Mouse (Mus musculus): ENCODE results near the gene Rpp38. TPM values are rescaled to one million over a fixed set of nuclear protein-coding genes. Genes with fewer than 3 reads are reported as not detected.

Gene Rpp38
- total RNA-seq, 2 experiments from 2014 or later: 12.3 to 19.1 TPM

DNA sequence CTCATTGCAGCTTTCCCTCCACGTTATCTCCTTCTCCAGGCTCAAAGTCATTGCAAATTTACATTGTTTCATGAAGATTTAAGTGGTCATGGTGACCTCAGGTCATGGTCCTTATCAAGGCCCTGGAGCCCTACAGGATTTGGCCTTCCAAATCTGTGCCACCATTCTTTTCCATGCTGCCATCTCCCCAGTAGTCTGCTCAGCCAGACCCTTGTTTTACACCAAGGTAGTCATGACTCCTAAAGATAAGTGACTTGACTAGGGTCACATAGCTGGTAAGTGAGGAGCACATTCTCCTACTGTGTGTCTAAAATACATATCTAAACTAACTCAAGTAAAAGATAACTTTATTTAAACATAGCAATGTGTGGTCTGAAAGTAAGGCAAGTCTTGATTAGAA, 40.3 kb downstream of the Rpp38 start:
- ATAC-seq (replicated peaks; ENCODE audit: low FRiP score, low TSS enrichment, poor library complexity, severe bottlenecking): peak; percentile 51; the same call in 1 of the 2 replicates

DNA sequence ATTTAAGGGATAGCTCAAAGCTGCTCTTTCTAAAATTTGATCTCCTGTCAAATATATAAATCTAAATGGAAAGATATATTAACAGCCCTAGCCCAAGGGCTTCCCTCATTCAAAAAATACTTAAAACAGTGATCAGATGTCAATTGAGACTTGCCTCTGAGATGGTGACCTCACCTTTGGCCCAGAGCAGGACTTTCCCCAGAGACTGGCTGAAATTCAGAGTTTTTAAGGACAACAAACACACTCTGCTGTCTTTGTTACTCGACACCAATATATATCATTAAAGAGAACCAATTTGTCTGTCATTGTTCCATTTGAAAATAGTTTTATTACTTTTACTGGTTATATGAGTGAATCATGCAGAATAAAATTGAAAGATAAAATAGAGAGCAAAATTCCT, 42.9 kb downstream of the Rpp38 start:
- no peak for ATAC-seq (replicated peaks; ENCODE audit: low FRiP score, low TSS enrichment, poor library complexity, severe bottlenecking)

DNA sequence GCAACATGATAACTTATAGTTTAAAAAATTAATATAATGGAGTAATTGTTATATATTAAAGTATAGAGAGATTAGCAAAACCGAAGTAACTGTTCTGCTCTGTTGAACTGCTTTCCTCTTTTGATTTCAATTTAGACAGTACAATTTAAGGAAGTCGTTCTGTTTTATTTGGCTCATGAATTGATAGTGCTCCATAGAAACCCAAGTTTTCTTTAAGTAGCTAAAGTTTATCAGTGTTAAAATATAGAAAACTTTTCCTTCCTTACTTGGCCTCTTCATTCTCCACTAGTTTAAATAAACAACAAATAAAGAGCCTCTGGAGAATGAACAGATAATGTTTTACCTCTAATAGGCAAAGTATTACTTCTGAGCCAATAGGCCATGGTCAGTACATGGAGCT, 46.2 kb downstream of the Rpp38 start:
- ATAC-seq (replicated peaks; ENCODE audit: low FRiP score, low TSS enrichment, poor library complexity, severe bottlenecking): no peak

DNA sequence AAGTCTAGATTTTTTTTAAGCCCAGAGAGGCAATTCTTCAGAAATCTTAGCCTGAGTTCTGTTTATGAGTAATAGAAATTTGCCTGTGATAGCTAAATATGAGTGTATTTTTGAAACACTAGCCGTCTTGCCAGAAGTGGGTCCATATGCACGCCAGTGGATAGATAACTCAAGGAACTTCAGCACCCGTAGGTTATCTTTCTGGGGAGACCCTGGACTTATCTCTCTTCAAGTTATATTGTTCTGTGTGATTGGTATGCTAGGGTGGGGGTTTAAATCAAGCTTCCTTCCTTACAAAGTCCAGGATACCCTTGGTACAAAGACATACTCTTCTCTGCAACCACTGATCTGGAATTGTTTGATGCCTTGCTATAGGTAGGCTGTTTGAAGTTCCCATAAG, 46.7 kb downstream of the Rpp38 start:
- ATAC-seq (replicated peaks; ENCODE audit: low FRiP score, low TSS enrichment, poor library complexity, severe bottlenecking): no peak

DNA sequence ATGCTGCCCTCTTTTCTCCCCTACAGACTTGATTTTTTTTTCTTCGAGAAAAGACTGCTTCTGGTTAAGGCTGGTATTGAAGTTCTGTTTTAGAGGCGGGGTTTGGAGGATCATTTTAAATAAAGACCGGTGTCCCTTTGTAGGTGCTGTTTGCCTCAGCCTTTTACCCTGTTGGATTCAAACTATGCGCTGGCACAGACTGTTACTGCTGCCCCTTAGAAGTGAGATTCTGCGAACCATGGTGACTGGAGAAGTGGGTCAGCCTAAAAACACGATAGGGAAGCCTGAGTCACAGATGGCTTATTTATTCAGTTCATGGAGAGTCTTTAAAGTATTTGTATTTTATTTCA, 47.3 kb downstream of the Rpp38 start:
- ATAC-seq (replicated peaks; ENCODE audit: low FRiP score, low TSS enrichment, poor library complexity, severe bottlenecking): peak; percentile 9

DNA sequence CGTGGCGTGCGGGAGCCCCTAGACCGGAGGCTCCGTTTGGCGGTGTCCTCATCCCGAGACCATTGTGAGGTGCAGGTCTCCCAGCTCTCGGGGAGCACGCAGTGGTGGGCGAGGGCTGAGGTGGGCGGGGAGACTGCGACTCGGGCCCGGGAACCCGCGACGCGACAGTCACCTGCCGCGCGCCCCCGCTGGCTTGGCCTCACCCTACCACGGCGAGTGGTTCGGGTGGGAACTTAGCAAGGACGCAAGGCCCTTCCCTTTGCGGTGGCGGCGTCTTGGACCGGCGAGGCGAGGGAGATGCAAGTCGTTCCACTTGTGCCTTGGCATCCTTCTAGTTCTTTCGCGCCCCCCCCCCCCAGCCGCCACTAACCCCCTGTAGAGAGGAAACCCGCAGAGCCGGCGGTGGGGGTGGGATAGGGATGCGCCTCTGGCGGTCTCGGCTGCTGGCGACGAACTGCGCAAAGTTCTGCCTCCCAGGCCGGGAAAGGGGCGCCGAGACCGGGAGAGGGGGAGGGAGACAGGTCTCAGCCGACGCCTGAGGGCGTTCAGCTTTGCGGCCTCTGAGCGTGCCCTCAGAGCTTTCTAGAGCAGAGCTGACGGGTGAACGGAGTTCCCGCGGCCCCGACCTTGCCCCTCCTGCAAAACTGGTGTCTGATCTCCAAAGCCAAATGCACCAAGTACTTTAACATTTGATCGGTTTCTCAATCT, 47.8 kb downstream of the Rpp38 start:
- ATAC-seq (replicated peaks; ENCODE audit: low FRiP score, low TSS enrichment, poor library complexity, severe bottlenecking): peak; percentile 26

DNA sequence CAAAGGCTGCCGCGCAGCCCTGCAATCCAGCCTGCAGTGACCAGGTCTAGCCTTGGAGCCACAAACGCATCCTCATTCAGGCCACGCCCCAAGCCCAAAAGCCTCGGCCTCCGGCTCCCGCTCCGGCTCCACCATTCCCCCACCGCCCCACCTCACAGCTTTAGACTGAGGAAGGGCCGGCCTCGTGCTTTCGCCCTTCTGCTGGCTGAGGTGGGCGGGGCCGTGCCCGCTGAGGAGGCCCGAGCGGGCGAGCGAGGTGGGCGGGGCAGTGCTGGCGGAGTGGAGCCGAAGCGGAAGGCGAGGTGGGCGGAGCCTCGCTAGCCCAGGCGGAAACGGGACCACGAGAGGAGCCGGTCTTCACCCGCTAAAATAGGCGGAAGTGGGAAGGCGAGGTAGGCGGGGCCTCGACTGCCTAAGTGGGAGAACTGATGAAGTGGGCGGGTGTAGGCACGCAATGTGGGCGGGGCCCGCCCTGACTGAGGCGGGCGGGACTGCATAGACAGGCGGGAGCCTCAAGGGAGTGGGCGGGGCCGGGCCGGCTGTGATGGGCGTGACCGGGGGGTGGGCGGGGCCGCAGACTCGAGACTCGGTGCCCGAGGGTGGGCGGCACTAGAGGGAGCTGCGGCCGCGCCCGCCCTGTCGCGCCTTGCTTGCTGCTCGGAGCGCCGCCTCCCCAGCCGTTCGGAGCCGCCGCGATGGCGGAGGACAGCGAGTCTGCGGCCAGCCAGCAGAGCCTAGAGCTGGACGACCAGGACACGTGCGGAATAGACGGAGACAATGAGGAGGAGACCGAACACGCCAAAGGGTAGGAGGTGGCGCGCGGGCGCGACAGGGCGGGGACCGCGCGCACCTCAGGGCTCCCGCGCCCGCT, 48.6 kb downstream of the Rpp38 start, which contains the start of gene Nmt2:
Nmt2 (plus strand) TSS at position 611 of the 871 bp plus-strand sequence.
- ATAC-seq (replicated peaks; ENCODE audit: low FRiP score, low TSS enrichment, poor library complexity, severe bottlenecking): peak; percentile 92

DNA sequence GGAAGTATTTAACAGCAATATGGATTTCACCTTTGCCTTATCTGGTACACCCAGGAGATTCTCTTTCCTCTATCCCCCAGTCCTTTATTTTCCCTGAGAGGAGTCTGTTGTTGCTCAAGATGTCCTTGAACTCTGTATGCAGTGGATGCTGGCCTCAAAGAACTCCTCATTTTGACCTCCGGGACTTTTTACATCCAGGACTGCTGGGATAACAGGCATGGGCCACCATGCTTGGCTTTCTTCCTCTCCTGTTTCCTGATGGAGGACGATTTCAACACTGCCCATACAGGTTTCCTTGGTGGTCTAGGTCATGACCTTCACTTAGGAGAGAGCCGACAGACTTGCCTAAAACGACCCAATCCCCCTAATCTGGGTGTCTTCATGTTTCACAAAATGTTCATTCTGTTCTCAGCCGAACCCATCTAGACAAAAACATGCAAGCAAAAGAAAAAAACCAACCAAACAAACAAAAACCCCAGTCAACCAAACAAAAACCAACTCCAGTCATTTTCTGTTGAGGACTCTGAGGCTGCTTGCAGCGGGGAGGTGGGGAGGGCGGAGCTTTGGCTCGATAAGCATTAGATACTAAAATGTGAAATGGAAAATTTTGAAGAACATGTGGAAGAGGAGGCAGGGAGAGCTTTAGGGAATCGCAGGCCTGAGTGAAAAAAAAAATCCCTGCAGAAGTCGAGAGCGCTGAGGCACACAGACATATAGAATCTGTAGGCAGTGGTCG, 49.4 kb downstream of the Rpp38 start:
- peak; percentile 48 for ATAC-seq (replicated peaks; ENCODE audit: low FRiP score, low TSS enrichment, poor library complexity, severe bottlenecking)

DNA sequence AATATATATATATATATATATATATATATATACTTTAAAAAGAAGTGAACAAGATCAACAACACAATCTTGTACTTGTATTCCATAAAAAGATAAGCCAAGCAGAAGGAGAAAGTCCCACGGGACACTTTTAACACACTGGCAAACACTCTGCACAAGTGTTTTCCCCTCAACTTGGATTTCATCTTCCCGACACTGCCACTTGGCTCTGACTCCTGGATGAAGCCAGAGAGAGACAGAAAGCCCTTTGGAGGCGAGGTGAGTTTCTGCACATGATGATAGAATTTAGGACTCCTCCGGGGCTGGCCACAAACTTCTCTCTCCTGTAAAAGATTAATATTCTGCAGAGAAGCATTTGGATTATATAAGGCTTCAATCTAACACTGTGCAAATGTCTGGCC, 51.1 kb downstream of the Rpp38 start:
- no peak for ATAC-seq (replicated peaks; ENCODE audit: low FRiP score, low TSS enrichment, poor library complexity, severe bottlenecking)

Other genes starting within 250 kb of the Rpp38 start
- 0.61 and 2.1 TPM in 2 replicates for gene Fam171a1, start 218.4 kb downstream of the Rpp38 start, total RNA-seq (2014; fragmentation: Nextera tagmentation)
- 4.3 and 5.4 TPM in 2 replicates for gene Fam171a1, start 218.4 kb downstream of the Rpp38 start, total RNA-seq (2017)
- gene Nmt2, start 48.4 kb downstream of the Rpp38 start, total RNA-seq (2014; fragmentation: Nextera tagmentation): 25.1 and 28.9 TPM in 2 replicates
- 45.1 and 46.6 TPM in 2 replicates for gene Nmt2, start 48.4 kb downstream of the Rpp38 start, total RNA-seq (2017)
- gene Acbd7, start 3.5 kb upstream of the Rpp38 start, total RNA-seq (2014; fragmentation: Nextera tagmentation): not detected in 2 replicates
- gene Acbd7, start 3.5 kb upstream of the Rpp38 start, total RNA-seq (2017): not detected in 2 replicates
- gene Olah, start 64.6 kb upstream of the Rpp38 start, total RNA-seq (2014; fragmentation: Nextera tagmentation): not detected in 2 replicates
- not detected in 2 replicates for gene Olah, start 64.6 kb upstream of the Rpp38 start, total RNA-seq (2017)
- gene Meig1, start 90.0 kb upstream of the Rpp38 start, total RNA-seq (2014; fragmentation: Nextera tagmentation): not detected in 2 replicates
- not detected in 2 replicates for gene Meig1, start 90.0 kb upstream of the Rpp38 start, total RNA-seq (2017)
- 26.4 and 28.3 TPM in 2 replicates for gene Dclre1c, start 91.5 kb upstream of the Rpp38 start, total RNA-seq (2014; fragmentation: Nextera tagmentation)
- gene Dclre1c, start 91.5 kb upstream of the Rpp38 start, total RNA-seq (2017): 10.6 and 13.3 TPM in 2 replicates
- gene Suv39h2, start 142.4 kb upstream of the Rpp38 start, total RNA-seq (2014; fragmentation: Nextera tagmentation): 17.9 and 19.2 TPM in 2 replicates
- gene Suv39h2, start 142.4 kb upstream of the Rpp38 start, total RNA-seq (2017): 15.7 and 18.2 TPM in 2 replicates
- gene Gm45902, start 180.1 kb upstream of the Rpp38 start, total RNA-seq (2014; fragmentation: Nextera tagmentation): 7.3 and 8.1 TPM in 2 replicates
- gene Gm45902, start 180.1 kb upstream of the Rpp38 start, total RNA-seq (2017): 11.1 and 13.0 TPM in 2 replicates
- gene Hspa14, start 180.2 kb upstream of the Rpp38 start, total RNA-seq (2014; fragmentation: Nextera tagmentation): 119 and 121 TPM in 2 replicates
- 161 and 179 TPM in 2 replicates for gene Hspa14, start 180.2 kb upstream of the Rpp38 start, total RNA-seq (2017)
- gene Cdnf, start 180.4 kb upstream of the Rpp38 start, total RNA-seq (2014; fragmentation: Nextera tagmentation): 0.20 TPM in 2 replicates
- gene Cdnf, start 180.4 kb upstream of the Rpp38 start, total RNA-seq (2017): 0.75 and 2.6 TPM in 2 replicates
- 49.8 and 51.1 TPM in 2 replicates for gene Fam107b, start 237.8 kb upstream of the Rpp38 start, total RNA-seq (2014; fragmentation: Nextera tagmentation)
- gene Fam107b, start 237.8 kb upstream of the Rpp38 start, total RNA-seq (2017): 98.2 and 314 TPM in 2 replicates